Mouse (Mus musculus) neural tube, embryonic 14.5 days (tissue): Measurements from ENCODE around the gene Gm21663. TPM values are rescaled to one million over a fixed set of nuclear protein-coding genes. Genes with fewer than 3 reads are reported as not detected.

Experiments used
- ATAC-seq: fragments of 200-750 bp; cut with Nextera tagmentation; 2 replicates; pipeline ENCODE4 v1.8.0; 2017; ENCODE audit warnings: low read depth, mild to moderate bottlenecking, moderate TSS enrichment, moderate library complexity
- H3K27ac ChIP-seq: fragments of 300-500 bp; sonication (generic); 2 replicates; pipeline ENCODE4 v1.5.1; 2014; ENCODE audit warnings: low read depth, mild to moderate bottlenecking, control low read depth, low read length, moderate library complexity, mixed read lengths
- H3K27me3 ChIP-seq: fragments of 300-500 bp; sonication (generic); 2 replicates; pipeline ENCODE4 v1.6.1; 2014; ENCODE audit warnings: low read length; ENCODE audit not compliant: control insufficient read depth, insufficient read depth
- H3K36me3 ChIP-seq: fragments of 300-500 bp; sonication (generic); 2 replicates; pipeline ENCODE4 v1.6.1; 2014; ENCODE audit warnings: low read length, mixed read lengths; ENCODE audit not compliant: control insufficient read depth, insufficient read depth
- H3K4me1 ChIP-seq: fragments of 300-500 bp; sonication (generic); 2 replicates; pipeline ENCODE4 v1.6.1; 2014; ENCODE audit warnings: low read length; ENCODE audit not compliant: control insufficient read depth, insufficient read depth
- H3K4me2 ChIP-seq: fragments of 300-500 bp; sonication (generic); 2 replicates; pipeline ENCODE4 v1.6.1; 2014; ENCODE audit warnings: mild to moderate bottlenecking, low read depth, low read length, control low read depth
- H3K4me3 ChIP-seq: fragments of 300-500 bp; sonication (generic); 2 replicates; pipeline ENCODE4 v1.5.1; 2014; ENCODE audit warnings: low read depth, low read length, control low read depth, mixed read lengths
- H3K9ac ChIP-seq: fragments of 300-500 bp; sonication (generic); replicated peaks from 2 replicates; pipeline ENCODE4 v1.6.1; 2014; ENCODE audit warnings: low read depth, mild to moderate bottlenecking, control low read depth, low read length, mixed read lengths
- H3K9me3 ChIP-seq: fragments of 300-500 bp; sonication (generic); 2 replicates; pipeline ENCODE4 v1.6.1; 2016; ENCODE audit warnings: low read length; ENCODE audit not compliant: control insufficient read depth
- WGBS: fragments of 180-500 bp; shearing (Covaris S2); extraction: QIAGEN DNeasy Blood & Tissue Kit; methylation state at CpG from one replicate; pipeline ENCODE4 v1.1.7; 2014; 5-methylcytosine and 5-hydroxymethylcytosine counted together
- polyA plus RNA-seq: library from polyadenylated mRNA; unstranded; fragments of >200 nt; fragmentation: Nextera tagmentation; extraction: Ambion mirVana; gene quantifications from 2 replicates; pipeline ENCODE4 v1.2.1, GENCODE M21; 2014

Gm21663 gene
- polyA plus RNA-seq, 1 experiment from 2014 or later = 0.13 TPM

GRCm38 (mm10) chr5:25886708-25887107, 55.5 kb downstream of the Gm21663 start:
- H3K36me3 ChIP-seq = no peaks in the 10 kb centered on the region
- peak; percentile 60; the same call in 1 of the 2 replicates for ATAC-seq
- H3K4me1 ChIP-seq = no peaks in the 10 kb centered on the region
- H3K9me3 ChIP-seq = no peaks in the 10 kb centered on the region
- H3K27ac ChIP-seq = no peak overlapping the region; the same call in 1 of the 2 replicates
- H3K4me3 ChIP-seq = no peak overlapping the region
- H3K9ac ChIP-seq = no peak overlapping the region
- H3K4me2 ChIP-seq = no peak overlapping the region
- WGBS = 50% methylated on average over 3 of the region's 3 CpGs
- H3K27me3 ChIP-seq = no peaks in the 10 kb centered on the region

Other genes starting within 250 kb of the Gm21663 start
- gene Xrcc2, start 236.6 kb downstream of the Gm21663 start, polyA plus RNA-seq = 4.2 and 5.2 TPM in 2 replicates
- 38.1 and 44.2 TPM in 2 replicates for gene Actr3b, start 182.4 kb downstream of the Gm21663 start, polyA plus RNA-seq
- gene Gm21671, start 12.0 kb upstream of the Gm21663 start, polyA plus RNA-seq = 0.22 and 0.35 TPM in 2 replicates
- gene Gm21680, start 30.3 kb upstream of the Gm21663 start, polyA plus RNA-seq = 0.26 and 0.62 TPM in 2 replicates
- gene Gm21698, start 46.3 kb upstream of the Gm21663 start, polyA plus RNA-seq = 0.46 TPM in 1 of 2 replicates, not detected in the other
- 0.17 and 0.62 TPM in 2 replicates for gene Gm1979, start 62.4 kb upstream of the Gm21663 start, polyA plus RNA-seq
- gene Gm5862, start 80.5 kb upstream of the Gm21663 start, polyA plus RNA-seq = 0.16 TPM in 1 of 2 replicates, not detected in the other
- 0.35 and 0.44 TPM in 2 replicates for gene Speer4a, start 97.2 kb upstream of the Gm21663 start, polyA plus RNA-seq
- gene Gm7347, start 116.2 kb upstream of the Gm21663 start, polyA plus RNA-seq = 0.22 and 0.51 TPM in 2 replicates
- gene Gm10471, start 146.9 kb upstream of the Gm21663 start, polyA plus RNA-seq = 0.33 TPM in 1 of 2 replicates, not detected in the other
- gene 5031410I06Rik, start 163.0 kb upstream of the Gm21663 start, polyA plus RNA-seq = 0.44 and 0.83 TPM in 2 replicates
- 0.17 and 0.23 TPM in 2 replicates for gene Gm10220, start 179.0 kb upstream of the Gm21663 start, polyA plus RNA-seq